Mouse (Mus musculus) olfactory bulb, adult 2 months (tissue): ENCODE measurements at regions not wholly inside any gene's neighbourhood (a gene's known extent, or its start where the extent isn't known, plus 50 kb on each side); places are given as distances from the start of the nearest gene placed in this dataset.

Experiments
- CTCF ChIP-seq: fragments of 200-500 bp; IDR thresholded peaks from 2 replicates; pipeline ENCODE4 v1.5.1; 2012; ENCODE audit warnings: low read depth, mild to moderate bottlenecking, low read length, moderate library complexity; ENCODE audit not compliant: insufficient read depth
- POLR2A ChIP-seq: fragments of 200-500 bp; IDR thresholded peaks from 2 replicates; pipeline ENCODE4 v1.6.1; 2012; ENCODE audit warnings: mild to moderate bottlenecking, low read depth, low read length, moderate library complexity; ENCODE audit not compliant: insufficient read depth

DNA sequence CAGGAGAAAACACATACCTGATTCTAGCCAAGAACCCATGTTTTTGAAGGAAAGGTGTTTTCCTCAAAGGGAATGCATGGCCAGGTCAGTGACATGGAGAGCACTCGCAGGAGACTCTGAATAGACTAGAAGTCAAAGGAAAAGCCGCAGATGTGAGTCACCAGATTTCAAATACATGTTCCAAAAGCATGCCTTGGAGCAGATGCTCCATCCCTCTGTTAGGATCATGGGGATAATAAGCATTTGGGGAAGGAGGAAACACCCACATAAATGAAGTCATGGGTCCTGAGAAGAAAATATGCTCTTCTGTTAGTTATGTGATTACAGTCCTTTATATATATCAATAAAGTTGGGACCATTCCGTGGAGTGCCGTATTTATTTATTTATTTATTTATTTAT lies 58.7 kb upstream of the Fam241a start:
- TF ChIP-seq CTCF (no peak), POLR2A (no peak)
